Mouse (Mus musculus) R1 (cell line): ENCODE results near the gene Rdh14.

Experiments
- DNase-seq: peaks from one replicate; pipeline ENCODE4 v3.0.0-alpha.2; 2018; ENCODE audit warnings: low read depth, low spot score

Rdh14 gene

DNA sequence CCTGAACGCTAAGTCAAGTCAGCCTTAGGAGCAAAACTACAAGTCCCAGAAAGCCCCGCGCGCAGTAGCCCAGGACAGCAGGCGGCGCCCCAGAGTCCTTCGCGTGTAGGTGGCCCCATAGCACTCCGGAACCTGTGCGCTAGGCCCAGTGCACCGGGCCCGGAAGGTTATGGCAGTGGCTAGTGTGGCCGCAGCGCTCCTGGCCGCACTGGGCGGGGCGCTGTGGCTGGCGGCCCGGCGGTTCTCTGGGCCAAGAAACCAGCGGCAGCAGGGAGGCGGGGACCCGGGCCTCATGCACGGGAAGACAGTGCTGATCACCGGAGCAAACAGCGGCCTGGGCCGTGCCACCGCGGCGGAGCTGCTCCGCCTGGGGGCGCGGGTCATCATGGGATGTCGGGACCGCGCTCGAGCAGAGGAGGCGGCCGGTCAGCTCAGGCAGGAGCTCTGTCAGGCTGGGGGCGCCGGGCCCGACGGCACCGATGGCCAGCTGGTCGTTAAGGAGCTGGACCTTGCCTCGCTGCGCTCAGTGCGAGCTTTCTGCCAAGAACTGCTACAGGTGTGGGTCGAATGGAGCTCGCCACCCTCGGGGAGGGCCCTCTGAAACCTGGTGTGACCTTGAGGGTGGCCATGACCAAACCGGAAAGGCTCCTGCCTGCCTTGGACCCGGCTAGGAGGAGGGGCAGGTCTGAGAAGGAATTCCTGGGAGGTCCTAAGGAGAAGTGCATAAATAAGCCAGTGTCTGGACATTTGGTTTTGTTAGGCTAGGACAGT is at the start of gene Rdh14:
Rdh14 (plus strand) TSS at position 102 of the 771 bp plus-strand sequence.
- DNase-seq = peak; percentile 94

DNA sequence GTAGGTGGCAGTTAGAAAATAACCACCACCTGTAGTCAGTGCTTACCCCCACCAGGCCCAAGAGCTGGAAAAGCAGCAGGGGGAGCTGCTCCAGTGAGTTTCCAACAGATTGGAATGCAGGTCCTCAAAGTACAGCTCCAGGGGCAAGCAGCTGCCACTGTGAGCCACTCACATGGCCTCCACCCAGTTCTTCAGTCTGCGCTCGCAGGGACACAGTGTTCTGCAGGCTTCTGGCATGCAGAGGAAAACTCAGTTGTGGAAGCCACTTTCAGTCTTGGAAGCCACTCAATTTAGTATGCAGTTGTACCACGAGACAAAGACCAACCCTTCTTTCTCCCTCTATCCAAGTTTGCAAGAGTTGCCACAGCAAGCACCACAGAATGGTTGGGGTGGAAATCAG is 39.9 kb upstream of the Rdh14 start:
- peak; percentile 4 for DNase-seq

DNA sequence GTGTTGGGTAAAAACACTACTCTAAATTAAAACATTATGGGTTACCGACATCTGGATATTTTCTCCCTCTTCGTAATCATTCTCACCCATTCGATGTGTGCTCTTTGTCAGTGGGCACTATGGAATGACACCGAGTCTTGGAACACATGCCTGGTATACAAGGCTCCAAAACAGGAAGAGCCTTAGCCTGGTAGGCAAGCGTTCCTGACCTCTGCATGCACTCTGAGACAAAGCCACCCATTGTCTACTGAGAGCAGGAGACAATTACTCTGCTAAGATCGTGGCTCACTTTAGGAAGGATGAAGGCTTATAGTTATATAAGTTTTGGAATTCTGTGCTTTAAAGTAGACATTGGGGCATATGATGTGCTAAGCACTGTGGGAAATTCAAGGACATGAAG is 32.8 kb upstream of the Rdh14 start:
- no peak for DNase-seq

DNA sequence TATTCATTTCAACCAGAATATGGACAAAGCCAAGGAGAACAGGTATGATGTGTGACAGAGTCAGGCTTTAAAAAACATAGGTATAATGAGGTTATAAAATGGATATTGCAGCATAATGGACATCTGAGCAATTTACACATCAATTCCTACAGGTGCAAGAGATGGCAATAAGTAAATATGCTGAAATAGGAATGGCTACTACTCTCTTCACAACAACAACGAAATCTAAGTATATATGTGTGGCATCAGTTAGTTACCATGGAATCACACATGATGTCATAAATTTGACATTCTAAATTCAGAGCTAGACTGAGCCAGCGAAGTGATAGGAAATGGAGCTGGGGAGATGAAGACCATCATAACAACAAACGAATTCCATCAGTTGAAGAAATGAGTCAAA is 20.9 kb upstream of the Rdh14 start, which contains the start of gene Nt5c1b:
Nt5c1b (plus strand) TSS at position 301 of the 400 bp plus-strand sequence.
- no peak for DNase-seq

- no peak for DNase-seq
These were observed 10.2 kb downstream of the Rdh14 start for GRCm38 (mm10) chr12:10400788-10401187.

DNA sequence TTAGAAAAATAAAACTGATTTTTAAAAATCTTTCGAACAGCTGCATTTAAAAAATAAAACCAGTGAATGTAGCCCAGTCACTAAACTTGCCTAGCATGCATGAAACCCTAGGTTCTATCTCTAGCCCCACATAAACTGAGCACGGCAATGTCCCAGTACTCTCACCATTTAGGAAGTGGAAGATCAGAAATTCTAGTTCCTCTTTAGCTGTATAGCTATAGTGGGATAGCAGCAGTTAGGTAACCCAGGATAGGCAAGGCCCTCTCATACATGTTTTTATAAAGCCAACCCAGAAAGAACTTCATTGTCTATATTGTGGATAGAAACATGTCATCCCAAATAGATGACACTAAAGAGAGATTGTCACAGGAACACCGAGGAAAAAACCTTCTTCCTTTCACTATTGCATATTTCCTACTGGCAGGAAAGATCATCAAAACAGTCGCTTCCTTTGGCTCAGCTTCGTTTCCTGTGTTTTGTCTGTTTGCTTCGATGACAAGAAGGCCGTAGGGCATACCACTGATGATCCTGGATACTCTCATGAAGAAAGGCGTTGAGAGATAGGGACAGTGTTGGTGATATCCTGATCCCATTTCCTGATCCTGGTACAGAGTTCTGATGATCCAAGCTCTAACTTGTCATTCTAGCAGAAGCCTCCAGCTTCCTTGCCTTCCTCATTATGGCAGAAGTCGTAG is 12.0 kb downstream of the Rdh14 start:
- no peak for DNase-seq

DNA sequence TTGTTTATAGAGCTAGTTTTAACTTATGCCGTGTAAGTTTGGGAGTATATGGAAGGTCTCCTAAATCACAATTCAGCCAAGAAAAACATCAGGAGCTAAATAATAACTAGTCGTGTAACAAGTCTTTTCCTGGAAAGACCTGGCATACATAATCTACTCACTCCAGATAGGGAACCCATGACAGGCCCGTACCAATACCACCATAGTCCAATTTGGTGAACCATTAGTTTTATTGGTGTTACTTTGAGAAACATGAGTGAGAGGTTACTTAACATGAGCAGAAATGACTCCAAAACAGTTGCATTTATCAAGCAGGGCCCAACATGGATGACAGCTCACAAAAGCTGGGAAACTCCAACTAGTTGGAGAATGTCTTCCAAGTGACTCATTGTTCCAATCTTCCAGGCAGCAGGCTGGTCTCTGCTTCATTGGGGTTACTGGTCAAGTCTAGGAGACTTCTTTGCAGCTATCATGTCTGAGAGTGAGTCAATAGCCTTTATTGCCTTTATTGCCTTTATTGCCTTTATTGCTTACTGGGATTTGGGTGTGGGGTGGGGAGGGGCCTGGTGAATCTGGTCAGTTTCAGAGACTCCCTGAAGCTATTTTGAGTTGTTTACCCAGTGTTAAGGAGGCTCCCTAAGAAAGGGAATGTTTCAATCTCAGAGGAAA is 20.1 kb downstream of the Rdh14 start:
- DNase-seq = no peak

DNA sequence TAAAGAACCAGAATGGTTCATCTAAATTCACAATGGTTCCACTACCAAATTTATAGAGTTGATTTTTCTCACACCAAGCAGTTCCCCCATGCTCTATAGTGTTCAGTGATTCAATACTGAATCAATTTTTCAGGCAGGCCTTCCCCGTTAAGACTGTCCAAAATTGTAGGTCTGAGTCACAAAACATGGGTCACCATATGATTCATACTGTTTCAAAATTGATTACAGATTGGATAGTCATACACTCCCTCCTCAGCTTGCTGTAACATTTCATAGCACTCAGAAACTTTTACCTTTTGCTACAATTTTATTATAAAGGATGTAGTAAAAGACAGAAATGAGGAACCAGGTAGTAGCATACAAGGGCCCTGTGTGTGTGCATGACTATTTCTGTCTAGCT is 20.9 kb downstream of the Rdh14 start:
- no peak for DNase-seq

DNA sequence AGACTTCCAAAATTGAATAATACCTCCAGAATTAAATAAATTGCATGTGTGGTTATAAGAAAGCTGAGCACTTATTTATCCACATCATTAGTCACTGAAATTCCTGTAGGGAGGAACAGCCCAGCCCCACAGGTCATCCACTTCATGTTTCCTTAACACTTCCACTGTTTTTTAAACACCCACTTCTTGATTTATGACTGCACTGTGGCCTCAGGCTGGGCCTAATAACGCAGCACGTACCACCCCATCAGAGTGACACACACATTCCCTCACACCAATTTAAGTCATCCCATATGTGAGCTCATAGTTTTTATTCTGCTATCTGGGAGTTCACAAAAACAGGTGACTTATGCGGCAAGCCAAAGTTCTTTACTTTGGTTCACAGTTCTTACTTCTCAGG is 31.8 kb downstream of the Rdh14 start:
- no peak for DNase-seq

DNA sequence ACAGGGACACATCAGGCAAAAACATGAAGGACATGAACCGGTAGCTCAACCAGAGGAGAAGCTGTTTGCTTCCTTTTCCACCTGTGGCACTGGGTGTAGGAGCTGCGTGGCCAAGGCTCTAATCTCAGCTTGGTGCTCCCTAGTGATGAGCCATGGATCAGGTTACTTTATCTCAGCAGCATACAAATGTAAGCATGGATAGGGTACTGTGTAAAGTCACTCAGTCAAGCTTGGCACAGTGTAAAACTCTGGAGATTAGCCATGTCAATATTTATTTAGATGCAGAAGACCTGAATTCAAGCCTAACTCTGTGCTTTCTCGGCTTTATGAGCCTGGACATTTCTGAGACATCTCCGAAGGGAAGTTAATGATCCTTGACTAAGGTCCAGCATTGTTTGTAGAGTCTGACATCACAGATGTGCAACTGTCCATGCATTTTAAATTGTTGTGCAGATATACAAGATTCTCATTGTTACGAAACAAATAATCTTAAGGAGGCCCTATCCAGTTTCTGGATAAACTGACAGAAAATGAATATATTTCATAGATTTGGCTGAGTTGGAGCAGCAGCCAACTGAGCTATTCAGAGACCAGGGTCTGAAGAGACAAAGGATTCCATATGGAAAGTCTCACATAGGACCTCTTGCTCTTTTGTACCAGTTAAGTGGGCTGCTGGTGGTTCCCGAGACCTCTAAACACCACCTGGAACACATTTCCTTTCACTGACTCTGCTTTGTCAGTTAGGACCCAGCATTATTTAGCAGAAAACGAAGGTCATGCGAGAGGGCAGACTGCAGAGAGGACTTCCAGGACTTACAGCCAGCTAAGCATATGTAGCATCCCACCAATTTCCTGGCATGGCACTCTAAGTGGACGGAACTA is 35.7 kb downstream of the Rdh14 start:
- no peak for DNase-seq

DNA sequence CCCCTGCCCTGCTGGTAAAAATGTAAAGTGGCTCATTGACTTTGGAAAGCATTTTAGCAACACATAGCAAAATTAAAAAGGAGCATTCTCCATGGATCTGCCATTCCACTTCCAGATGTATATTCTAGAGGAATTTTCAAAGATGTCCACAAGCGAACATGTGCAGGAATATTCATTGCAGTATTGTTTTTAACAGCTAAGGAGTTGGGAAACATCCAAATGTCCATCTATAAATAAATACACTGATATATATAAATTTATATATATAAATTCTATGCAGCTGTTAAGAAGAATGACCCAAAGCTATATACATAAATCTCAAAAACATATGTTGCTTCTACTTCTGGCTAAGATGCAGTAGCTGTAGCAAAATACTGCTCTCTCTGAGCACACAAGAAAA is 40.4 kb downstream of the Rdh14 start:
- DNase-seq = no peak

GRCm38 (mm10) chr12:10438054-10439001 is 47.8 kb downstream of the Rdh14 start:
- DNase-seq = peak; percentile 57

DNA sequence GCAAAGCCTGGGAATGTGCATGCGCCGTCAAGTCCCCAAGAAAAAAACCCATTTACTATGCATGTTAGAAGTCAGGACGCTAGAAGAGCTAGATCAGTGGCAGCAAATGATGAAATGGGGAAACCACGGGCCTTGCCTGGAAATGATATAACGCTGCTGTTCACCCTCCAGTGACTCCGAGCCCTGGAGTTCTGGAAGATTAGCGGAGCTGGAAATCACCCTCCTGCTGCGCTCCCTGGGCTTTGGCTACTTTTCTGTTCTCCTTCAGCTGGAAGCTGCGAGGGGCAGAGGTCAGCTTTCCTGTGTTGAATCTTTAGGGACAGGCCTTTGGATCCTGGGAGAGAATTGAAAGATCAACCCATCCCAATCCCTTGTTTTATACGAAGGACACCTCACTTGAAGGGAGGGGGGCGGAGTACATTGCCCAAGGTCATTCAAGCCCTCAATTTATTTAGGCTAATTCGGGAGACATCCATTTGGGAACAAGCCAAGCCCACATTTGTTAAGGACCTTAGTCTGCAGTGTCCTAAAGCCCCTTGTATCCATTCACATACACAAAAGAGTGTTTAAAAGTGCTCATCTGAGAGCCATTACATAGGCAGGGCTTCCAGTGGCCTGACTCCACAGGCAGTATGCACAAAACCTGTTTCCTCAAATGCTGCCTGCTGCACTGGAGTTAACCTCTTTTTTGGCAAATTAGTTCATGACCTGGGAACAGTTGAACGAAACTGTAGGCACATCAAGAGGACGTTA is 49.1 kb downstream of the Rdh14 start:
- DNase-seq = peak; percentile 43
